Mouse (Mus musculus) small intestine, adult 2 months (tissue): ENCODE measurements around the gene Slc7a6. TPM values are rescaled to one million over a fixed set of nuclear protein-coding genes. Genes with fewer than 3 reads are reported as not detected.
"Not testable (repeated sequence)": the region's sequence is repeated elsewhere in the genome, so short reads cannot be mapped to it uniquely, and the experiment has no call there.

Experiments used
- H3K27ac ChIP-seq: fragments of 200-500 bp; 2 replicates; pipeline ENCODE4 v1.5.1; 2012; ENCODE audit warnings: low read depth, low read length, control low read depth, inconsistent platforms; ENCODE audit not compliant: insufficient read depth
- H3K27me3 ChIP-seq: fragments of 200-500 bp; 2 replicates; pipeline ENCODE4 v1.6.1; 2012; ENCODE audit warnings: mild to moderate bottlenecking, moderate library complexity, low read length, inconsistent platforms; ENCODE audit not compliant: control insufficient read depth, insufficient read depth
- H3K36me3 ChIP-seq: fragments of 200-500 bp; 2 replicates; pipeline ENCODE4 v1.6.1; 2012; ENCODE audit warnings: mild to moderate bottlenecking, low read length, control low read depth, inconsistent platforms; ENCODE audit not compliant: control insufficient read depth, insufficient read depth
- H3K4me1 ChIP-seq: fragments of 200-500 bp; 2 replicates; pipeline ENCODE4 v1.6.1; 2012; ENCODE audit warnings: low read length, inconsistent platforms, mixed read lengths; ENCODE audit not compliant: control insufficient read depth, insufficient read depth, insufficient read length
- H3K4me3 ChIP-seq: fragments of 200-500 bp; 2 replicates; pipeline ENCODE4 v1.5.1; 2012; ENCODE audit warnings: low read depth, mild to moderate bottlenecking, control low read depth, inconsistent platforms, low read length, moderate library complexity
- CTCF ChIP-seq: fragments of 200-500 bp; IDR thresholded peaks from 2 replicates; pipeline ENCODE4 v1.5.1; 2012; ENCODE audit warnings: low read depth, mild to moderate bottlenecking, control low read depth, inconsistent platforms, low read length, moderate library complexity, mixed read lengths; ENCODE audit not compliant: insufficient replicate concordance, insufficient read length; ENCODE audit errors: extremely low read depth
- POLR2A ChIP-seq: fragments of 200-500 bp; IDR thresholded peaks from 2 replicates; pipeline ENCODE4 v1.6.1; 2012; ENCODE audit warnings: low read depth, mild to moderate bottlenecking, control low read depth, inconsistent platforms, low read length, moderate library complexity
- WGBS: fragments of 180-500 bp; shearing (Covaris S2); methylation state at CpG from one replicate; pipeline ENCODE4 v1.1.7; 2018; 5-methylcytosine and 5-hydroxymethylcytosine counted together
- polyA plus RNA-seq: library from polyadenylated mRNA; depleted of rRNA; stranded (reverse); fragments of >200 nt; gene quantifications from 2 replicates; pipeline ENCODE4 v1.2.3, GENCODE M21; 2012

Slc7a6 gene
- polyA plus RNA-seq, 1 experiment: 6.2 TPM

GRCm38 (mm10) chr8:106186394-106186793, 17.7 kb downstream of the Slc7a6 start:
- 82% methylated on average over 3 of the region's 3 CpGs for WGBS
- TF ChIP-seq CTCF (no peak), POLR2A (no peak)
- H3K4me1 ChIP-seq: no peaks in the 10 kb centered on the region
- H3K4me3 ChIP-seq: no peak overlapping the region
- H3K36me3 ChIP-seq: peaks cover 3% of the 10 kb centered on the region; the same call in 1 of the 2 replicates
- H3K27me3 ChIP-seq: no peaks in the 10 kb centered on the region
- no peak overlapping the region for H3K27ac ChIP-seq

- H3K4me3 ChIP-seq: no peak overlapping the region
- peaks cover 3% of the 10 kb centered on the region; the same call in 1 of the 2 replicates for H3K36me3 ChIP-seq
- H3K27ac ChIP-seq: no peak overlapping the region
- no peaks in the 10 kb centered on the region for H3K27me3 ChIP-seq
- no peak for TF ChIP-seq CTCF
- no peak for TF ChIP-seq POLR2A
- H3K4me1 ChIP-seq: no peaks in the 10 kb centered on the region
- WGBS: 96% methylated on average over 4 of the region's 4 CpGs
Observed at GRCm38 (mm10) chr8:106189162-106189561, 20.5 kb downstream of the Slc7a6 start.

DNA sequence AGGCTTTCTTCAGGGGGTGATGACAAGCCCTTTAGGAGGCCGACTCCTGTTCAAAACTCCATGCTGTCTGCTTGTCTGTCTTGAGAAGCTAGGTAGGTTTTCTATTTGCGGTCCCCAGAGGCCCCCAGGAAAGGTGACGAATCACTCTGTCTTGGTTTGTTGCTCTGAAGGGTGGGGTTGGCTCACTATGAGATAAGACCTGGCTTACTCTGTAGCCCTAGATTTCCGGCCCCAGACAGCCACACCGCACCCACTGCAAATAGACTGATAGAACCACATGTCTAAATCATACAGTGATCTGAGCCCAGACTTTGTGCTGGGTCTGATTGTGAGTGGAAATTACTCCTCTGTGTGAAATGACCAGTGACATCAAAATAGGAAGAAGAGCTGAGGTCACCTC, 23.0 kb downstream of the Slc7a6 start:
- TF ChIP-seq CTCF (no peak), POLR2A (no peak)
- WGBS: 44% methylated on average over 5 of the region's 5 CpGs

GRCm38 (mm10) chr8:106193162-106193561, 24.5 kb downstream of the Slc7a6 start:
- peaks cover 7% of the 10 kb centered on the region for H3K36me3 ChIP-seq
- H3K27ac ChIP-seq: no peak overlapping the region
- TF ChIP-seq POLR2A (no peak), CTCF (no peak)
- no peak overlapping the region for H3K4me3 ChIP-seq
- H3K27me3 ChIP-seq: no peaks in the 10 kb centered on the region
- no peaks in the 10 kb centered on the region for H3K4me1 ChIP-seq
- 79% methylated on average over 6 of the region's 6 CpGs for WGBS

More for the DNA sequence above, 23.0 kb downstream of the Slc7a6 start:
- Histone ChIP-seq H3K27me3 (no peaks in the 10 kb centered on the region), H3K27ac (no peak overlapping the region), H3K4me3 (no peak overlapping the region), H3K36me3 (peaks cover 5% of the 10 kb centered on the region), H3K4me1 (no peaks in the 10 kb centered on the region)

- no peaks in the 10 kb centered on the region for H3K4me1 ChIP-seq
- no peak overlapping the region for H3K4me3 ChIP-seq
- H3K27ac ChIP-seq: no peak overlapping the region
- 89% methylated on average over 5 of the region's 5 CpGs for WGBS
- no peak for TF ChIP-seq POLR2A
- no peak for TF ChIP-seq CTCF
- H3K27me3 ChIP-seq: no peaks in the 10 kb centered on the region
- peaks cover 7% of the 10 kb centered on the region for H3K36me3 ChIP-seq
Observed at GRCm38 (mm10) chr8:106194062-106194461, 25.4 kb downstream of the Slc7a6 start.

DNA sequence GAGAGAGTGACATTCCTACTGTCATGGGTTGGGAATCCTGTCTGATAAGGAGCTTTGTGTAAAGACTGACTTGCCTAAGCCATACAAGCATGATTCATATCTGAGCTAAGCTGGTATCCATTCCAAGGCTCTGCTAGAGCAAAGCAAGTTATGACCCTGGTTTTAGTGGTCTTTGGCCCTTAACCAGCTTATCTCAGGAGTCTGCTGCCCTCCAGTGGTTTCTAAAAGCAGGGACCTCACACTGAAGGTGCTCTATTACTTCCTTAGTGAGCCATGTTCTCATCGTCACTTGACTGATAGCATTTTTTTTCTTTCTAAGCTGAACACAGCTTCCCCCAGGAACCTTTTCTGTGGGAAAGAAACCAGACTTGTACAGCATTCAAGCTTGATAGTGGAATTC, 30.1 kb downstream of the Slc7a6 start:
- WGBS: 14% methylated on average over 1 of the region's 1 CpGs
- H3K4me1 ChIP-seq: no peaks in the 10 kb centered on the region
- peaks cover 38% of the 10 kb centered on the region for H3K36me3 ChIP-seq
- TF ChIP-seq POLR2A: no peak
- TF ChIP-seq CTCF: no peak
- H3K4me3 ChIP-seq: no peak overlapping the region
- H3K27ac ChIP-seq: no peak overlapping the region
- no peaks in the 10 kb centered on the region for H3K27me3 ChIP-seq

GRCm38 (mm10) chr8:106199596-106199995, 30.9 kb downstream of the Slc7a6 start:
- not testable (repeated sequence) for H3K27me3 ChIP-seq, H3K4me1 ChIP-seq, H3K27ac ChIP-seq, H3K4me3 ChIP-seq
- H3K36me3 ChIP-seq: peaks cover 43% of the 10 kb centered on the region
- WGBS: 79% methylated on average over 3 of the region's 3 CpGs
